Mouse (Mus musculus) myocyte (in vitro differentiated cells): ENCODE measurements at regions not wholly inside any gene's neighbourhood (a gene's known extent, or its start where the extent isn't known, plus 50 kb on each side); places are given as distances from the start of the nearest gene placed in this dataset.

Experiments used
- H3K27me3 ChIP-seq: one replicate; pipeline ENCODE4 v1.6.1; 2011; ENCODE audit not compliant: control insufficient read depth, insufficient read depth, insufficient read length
- H3K36me3 ChIP-seq: one replicate; pipeline ENCODE4 v1.6.1; 2011; ENCODE audit not compliant: control insufficient read depth, insufficient read depth
- H3K4me2 ChIP-seq: one replicate; pipeline ENCODE4 v1.6.1; 2011; ENCODE audit warnings: low read depth, control low read depth
- H3K4me3 ChIP-seq: one replicate; pipeline ENCODE4 v1.5.1; 2011; ENCODE audit warnings: mild to moderate bottlenecking, control low read depth, moderate library complexity
- H3K79me2 ChIP-seq: one replicate; pipeline ENCODE4 v1.6.1; 2011; ENCODE audit not compliant: control insufficient read depth, insufficient read depth
- H3ac ChIP-seq: one replicate; pipeline ENCODE4 v1.6.1; 2011; ENCODE audit not compliant: control insufficient read depth, insufficient read length
- E2F4 ChIP-seq: IDR thresholded peaks from one replicate; pipeline ENCODE4 v1.6.1; 2011; ENCODE audit warnings: mild to moderate bottlenecking, control low read depth, moderate library complexity; ENCODE audit not compliant: insufficient read depth
- MAX ChIP-seq: IDR thresholded peaks from one replicate; pipeline ENCODE4 v1.6.1; 2011; ENCODE audit warnings: low read depth, mild to moderate bottlenecking, control low read depth
- MYOD1 ChIP-seq, 3 experiments: IDR thresholded peaks; one replicate each; pipeline ENCODE4 v1.6.1; 2011; ENCODE audit warnings: control low read depth in 2 of 3, low read depth in 2 of 3, mild to moderate bottlenecking in 2 of 3, moderate library complexity in 1 of 3; ENCODE audit not compliant: insufficient read length in 2 of 3, control insufficient read depth in 1 of 3
- MYOG ChIP-seq, 3 experiments: IDR thresholded peaks; one replicate each; pipeline ENCODE4 v1.6.1; 2011; ENCODE audit warnings: control low read depth in 2 of 3, low read depth in 2 of 3, mild to moderate bottlenecking in 2 of 3; ENCODE audit not compliant: insufficient read length in 2 of 3, control insufficient read depth in 1 of 3, insufficient read depth in 1 of 3
- POLR2A ChIP-seq: IDR thresholded peaks from one replicate; pipeline ENCODE4 v1.6.1; 2011; ENCODE audit warnings: low read depth, mild to moderate bottlenecking, control low read depth, moderate library complexity; ENCODE audit not compliant: insufficient read length
- POLR2AphosphoS2 ChIP-seq: IDR thresholded peaks from one replicate; pipeline ENCODE4 v1.6.1; 2011; ENCODE audit warnings: low read depth, control low read depth; ENCODE audit not compliant: insufficient read length
- REST ChIP-seq: IDR thresholded peaks from one replicate; pipeline ENCODE4 v1.6.1; 2011; ENCODE audit warnings: mild to moderate bottlenecking, control low read depth, moderate library complexity; ENCODE audit not compliant: insufficient read depth, insufficient read length
- SRF ChIP-seq: IDR thresholded peaks from one replicate; pipeline ENCODE4 v1.6.1; 2011; ENCODE audit warnings: low read depth; ENCODE audit not compliant: control insufficient read depth, insufficient read length
- TCF12 ChIP-seq: IDR thresholded peaks from one replicate; pipeline ENCODE4 v1.6.1; 2011; ENCODE audit warnings: mild to moderate bottlenecking, control low read depth; ENCODE audit not compliant: poor library complexity, insufficient read depth, severe bottlenecking
- TCF3 ChIP-seq: IDR thresholded peaks from one replicate; pipeline ENCODE4 v1.6.1; 2011; ENCODE audit warnings: low read depth, control low read depth; ENCODE audit not compliant: insufficient read length
- USF1 ChIP-seq: IDR thresholded peaks from one replicate; pipeline ENCODE4 v1.6.1; 2011; ENCODE audit warnings: low read depth, mild to moderate bottlenecking, control low read depth, moderate library complexity

- H3K79me2 ChIP-seq = no peaks in the 10 kb centered on the region
- H3K4me2 ChIP-seq = no peak overlapping the region
- TF ChIP-seq E2F4 = no peak
- TF ChIP-seq USF1 = no peak
- TF ChIP-seq SRF = no peak
- TF ChIP-seq MYOG (IDR thresholded peaks at IDR 0.05; ENCODE audit: control insufficient read depth in 1 of 3, insufficient read depth in 1 of 3, insufficient read length in 2 of 3, low read depth in 2 of 3) = no peak
- TF ChIP-seq MAX = no peak
- no peak for TF ChIP-seq TCF12
- TF ChIP-seq TCF3 = no peak
- TF ChIP-seq POLR2A = no peak
- TF ChIP-seq POLR2AphosphoS2 = no peak
- TF ChIP-seq MYOD1 (IDR thresholded peaks at IDR 0.05; ENCODE audit: control insufficient read depth in 1 of 3, insufficient read length in 2 of 3, low read depth in 2 of 3) = no peak
- no peak for TF ChIP-seq REST
Observed at GRCm38 (mm10) chr12:90790562-90790961, 52.3 kb upstream of the Dio2 start.

More at GRCm38 (mm10) chr12:90790562-90790961, 52.3 kb upstream of the Dio2 start:
- H3K4me3 ChIP-seq = no peak overlapping the region
- H3K36me3 ChIP-seq = no peaks in the 10 kb centered on the region
- no peak overlapping the region for H3ac ChIP-seq
- no peaks in the 10 kb centered on the region for H3K27me3 ChIP-seq
